Mouse (Mus musculus) heart, postnatal 36 days (tissue): ENCODE results near the gene Nectin3. TPM values are rescaled to one million over a fixed set of nuclear protein-coding genes. Genes with fewer than 3 reads are reported as not detected.
"Not testable (repeated sequence)": the region's sequence is repeated elsewhere in the genome, so short reads cannot be mapped to it uniquely, and the experiment has no call there.

ENCODE experiments used
- DNase-seq, 2 experiments: peaks; one replicate each; pipeline ENCODE4 v3.0.0; 2021 to 2022
- intact Hi-C: fragments of 180-260 bp; cut with DNase I; formaldehyde crosslinking; loops from one replicate; pipeline ENCODE4 v1.15.1; 2025
- total RNA-seq, 2 experiments: library from RNA; stranded (reverse); gene quantifications; 2 replicates each; pipeline ENCODE4 v1.2.3; 2021

Nectin3 gene
- total RNA-seq, 2 experiments from 2014 or later: 8.3 to 10.7 TPM

DNA sequence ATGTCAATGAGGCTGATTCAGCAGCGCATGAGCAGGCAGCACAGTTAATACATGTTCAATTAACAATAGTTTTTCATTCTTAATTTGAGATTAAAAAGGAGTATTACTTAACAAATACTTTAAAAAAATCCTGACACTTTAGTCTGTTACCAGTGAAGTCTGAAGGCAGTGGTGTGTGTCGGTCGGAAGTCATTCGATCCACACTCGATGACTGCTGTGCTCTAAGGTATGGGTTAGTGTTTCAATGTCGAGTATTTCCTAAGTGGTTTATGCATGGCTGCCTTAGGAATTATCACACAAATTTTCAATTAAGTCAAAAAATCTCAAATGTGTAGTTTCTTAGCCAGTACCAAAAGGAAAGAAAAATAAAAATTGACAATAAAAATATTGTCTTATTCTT is 49.3 kb downstream of the Nectin3 start:
- intact Hi-C loops: no loop called here
- no peak for DNase-seq

DNA sequence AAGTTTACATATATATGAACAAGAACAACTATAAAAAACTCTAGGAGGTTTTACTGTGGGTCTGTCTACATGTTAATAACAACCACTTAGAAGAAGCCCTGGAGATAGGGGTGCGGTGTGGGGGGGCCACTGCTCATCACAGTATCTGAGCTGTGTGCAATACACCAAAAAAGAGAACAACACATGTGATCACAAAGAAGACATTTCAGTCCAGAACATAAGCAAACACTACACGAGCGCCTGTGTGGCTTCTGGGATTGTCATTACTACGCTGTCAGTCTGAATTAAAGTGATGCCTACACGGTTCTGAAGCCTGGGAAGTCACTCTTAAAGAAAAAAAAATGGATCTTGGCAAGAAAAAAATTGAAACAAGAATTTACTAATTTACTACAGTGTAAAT is 67.0 kb downstream of the Nectin3 start:
- intact Hi-C loops: no loop called here

DNA sequence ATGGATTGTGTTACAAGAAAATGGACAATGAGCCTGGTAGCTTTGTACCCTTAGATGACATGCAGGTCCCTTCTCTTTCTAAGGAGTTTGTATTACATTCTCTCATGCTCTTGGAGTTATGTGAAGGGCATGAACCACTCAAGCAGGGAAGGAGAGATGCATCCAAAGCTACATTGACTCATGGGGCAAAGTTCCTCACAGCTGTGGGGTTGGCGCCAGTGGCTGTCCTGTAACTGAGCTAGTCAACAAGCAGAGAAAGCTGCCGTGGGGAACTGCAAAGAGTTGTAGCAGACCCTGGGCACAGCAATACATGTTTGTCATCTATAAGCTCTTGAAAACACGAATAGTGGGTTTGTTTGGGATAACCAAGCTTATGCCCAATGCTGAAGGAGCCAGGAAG is 82.1 kb downstream of the Nectin3 start:
- intact Hi-C loops: no loop called here
- no peak for DNase-seq

More for the DNA sequence above, 67.0 kb downstream of the Nectin3 start:
- DNase-seq: no peak

DNA sequence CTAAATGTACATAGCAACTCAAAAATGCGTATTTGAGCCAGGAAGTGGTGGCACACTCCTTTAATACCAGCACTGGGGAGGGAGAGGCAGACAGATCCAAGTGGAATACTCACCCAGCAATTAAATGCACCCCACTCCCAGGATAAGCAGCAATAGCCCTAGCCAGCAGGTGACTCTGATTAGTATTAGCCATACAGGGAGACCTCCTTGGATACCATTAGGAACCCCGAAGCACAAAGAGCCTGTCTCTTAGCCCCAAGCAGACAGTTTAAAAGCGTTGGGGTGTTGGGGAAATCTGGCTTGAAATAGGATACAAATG is 87.6 kb downstream of the Nectin3 start:
- intact Hi-C loops: no loop called here
- DNase-seq: no peak

DNA sequence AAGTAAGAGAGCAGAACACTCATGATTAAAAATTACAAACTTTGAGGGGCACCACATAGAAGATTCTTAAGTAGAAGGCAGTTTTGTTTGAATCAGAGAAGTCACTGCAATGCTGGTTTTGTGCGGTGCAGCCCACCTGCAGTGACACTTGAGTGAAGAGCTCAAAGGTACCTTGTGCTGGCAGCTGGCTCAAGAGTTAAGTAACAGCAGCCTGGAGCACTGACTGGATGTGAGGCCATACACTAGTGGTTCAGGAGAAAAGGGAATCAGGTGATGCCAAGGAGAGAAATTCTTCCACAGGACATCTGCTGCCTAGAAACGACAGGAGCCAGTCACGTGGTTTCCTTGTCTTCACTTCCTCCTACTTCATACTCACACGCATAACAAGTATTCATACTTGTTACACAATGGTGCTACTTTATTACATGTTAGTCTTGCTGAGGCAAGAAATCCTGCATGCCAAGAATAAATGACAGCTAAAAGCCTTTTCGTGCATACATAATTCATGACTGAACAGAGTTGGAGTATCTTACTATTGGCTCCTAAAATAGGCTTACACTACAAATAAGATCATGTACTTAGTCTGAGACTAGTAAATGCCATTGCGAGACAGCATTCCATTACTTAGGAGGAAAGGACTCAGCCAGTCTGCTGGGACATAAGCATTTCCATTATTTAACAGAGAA is 88.1 kb downstream of the Nectin3 start:
- intact Hi-C loops: no loop called here
- no peak for DNase-seq

DNA sequence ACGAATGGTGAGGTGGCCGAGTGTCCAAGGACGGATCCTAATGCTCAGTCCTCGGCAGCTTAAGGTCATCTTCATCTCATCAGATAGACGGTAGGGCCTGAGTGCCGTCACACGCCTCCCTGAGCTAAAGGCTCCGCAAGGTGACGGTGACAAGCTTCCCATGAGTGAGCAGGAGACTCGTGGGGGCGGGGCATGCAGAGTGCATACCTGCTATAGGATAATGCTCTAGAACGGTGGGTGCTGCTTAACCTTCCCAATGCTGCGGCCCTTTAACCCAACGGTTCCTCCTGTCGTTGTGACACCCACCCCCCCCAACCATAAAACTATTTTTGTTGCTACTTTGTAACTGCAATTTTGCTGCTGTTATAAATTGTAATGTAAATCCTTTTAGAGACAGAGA is 90.3 kb downstream of the Nectin3 start:
- intact Hi-C loops: no loop called here
- no peak for DNase-seq

DNA sequence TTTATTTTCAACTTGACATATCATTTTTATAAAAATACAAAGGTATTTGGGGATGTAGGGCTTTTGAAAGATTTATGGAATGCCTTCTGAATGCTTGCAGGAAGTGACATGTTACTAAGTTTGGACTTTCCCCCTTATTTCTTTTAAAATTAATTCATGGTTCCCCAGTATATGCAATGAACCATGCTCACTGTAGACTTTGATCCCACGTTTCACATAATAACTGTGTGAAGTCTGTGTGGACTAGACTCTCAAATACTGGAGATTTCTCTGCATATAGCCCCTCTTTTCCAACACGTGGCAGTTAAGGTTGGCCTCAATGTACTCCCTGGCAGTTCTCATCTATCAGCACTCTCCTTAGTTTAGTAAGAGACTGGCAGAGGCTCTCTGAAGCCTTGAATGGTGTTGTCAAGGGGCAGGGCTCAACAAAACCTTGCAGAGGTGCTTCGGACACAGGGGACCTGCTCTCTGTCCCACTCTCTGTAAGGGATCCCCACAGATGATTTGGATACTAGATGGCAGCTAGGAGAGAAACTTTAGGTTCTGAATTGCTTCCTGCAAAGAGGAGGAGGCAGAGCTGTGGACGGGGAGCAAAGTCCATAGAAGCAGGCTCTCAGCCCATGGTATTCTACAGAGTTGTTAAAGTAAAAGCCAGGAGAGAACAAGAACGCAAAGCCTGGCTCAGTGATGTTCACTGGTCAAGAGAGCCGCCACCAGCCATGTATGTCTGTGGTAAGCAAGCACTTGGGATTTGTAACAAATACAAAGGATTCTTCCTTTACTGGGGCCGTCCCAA is 91.3 kb downstream of the Nectin3 start:
- no peak for DNase-seq
- intact Hi-C loops: no loop called here

DNA sequence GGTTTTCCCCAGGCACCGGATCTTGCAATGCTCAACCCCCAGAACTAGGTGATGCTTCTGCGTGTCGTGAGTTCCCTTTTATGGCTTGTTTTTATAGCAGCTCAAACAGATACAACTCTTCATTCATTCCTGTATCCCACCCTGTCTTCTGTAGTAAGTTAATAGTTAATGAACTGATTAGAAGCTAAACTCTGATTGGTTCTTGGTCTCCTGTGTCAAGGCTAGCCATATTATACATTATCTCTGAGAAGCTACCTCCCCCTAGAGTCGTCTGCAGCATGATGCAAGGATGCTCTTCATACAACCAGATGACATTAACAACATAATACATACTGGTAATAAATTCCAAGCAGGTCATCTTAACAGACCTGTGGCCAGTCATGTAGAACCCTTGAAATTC is 100.4 kb downstream of the Nectin3 start:
- no peak for DNase-seq
- intact Hi-C loops: no loop called here

DNA sequence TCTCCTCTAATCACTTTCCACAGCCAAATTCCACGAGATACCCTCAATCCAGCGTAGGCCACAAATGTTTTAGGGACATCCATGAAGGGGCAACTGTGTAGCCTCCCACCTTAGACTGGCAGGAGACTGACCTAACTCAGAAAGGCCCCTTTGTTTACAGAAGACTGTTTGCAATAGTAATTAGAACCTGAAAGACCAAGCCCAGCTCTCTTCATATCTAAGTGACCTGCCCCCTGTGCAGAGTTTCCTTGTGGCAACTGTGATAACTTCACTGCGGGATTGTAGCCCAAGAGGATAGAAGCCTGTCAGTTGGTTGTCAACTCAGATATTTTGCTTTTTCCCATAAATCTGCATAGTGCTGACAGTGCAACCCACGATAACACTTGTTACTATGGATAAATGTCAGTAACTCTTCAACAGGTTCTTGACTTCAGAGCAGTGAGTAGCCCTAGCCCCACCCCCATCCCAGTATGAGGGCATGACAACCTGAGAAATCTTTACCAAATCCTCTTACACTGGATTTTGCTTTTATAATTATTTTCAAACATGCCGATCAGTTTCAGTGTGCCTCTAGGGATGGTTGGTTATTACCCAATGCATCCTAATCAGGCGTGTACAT is 108.8 kb downstream of the Nectin3 start:
- DNase-seq: no peak
- intact Hi-C loops: no loop called here

DNA sequence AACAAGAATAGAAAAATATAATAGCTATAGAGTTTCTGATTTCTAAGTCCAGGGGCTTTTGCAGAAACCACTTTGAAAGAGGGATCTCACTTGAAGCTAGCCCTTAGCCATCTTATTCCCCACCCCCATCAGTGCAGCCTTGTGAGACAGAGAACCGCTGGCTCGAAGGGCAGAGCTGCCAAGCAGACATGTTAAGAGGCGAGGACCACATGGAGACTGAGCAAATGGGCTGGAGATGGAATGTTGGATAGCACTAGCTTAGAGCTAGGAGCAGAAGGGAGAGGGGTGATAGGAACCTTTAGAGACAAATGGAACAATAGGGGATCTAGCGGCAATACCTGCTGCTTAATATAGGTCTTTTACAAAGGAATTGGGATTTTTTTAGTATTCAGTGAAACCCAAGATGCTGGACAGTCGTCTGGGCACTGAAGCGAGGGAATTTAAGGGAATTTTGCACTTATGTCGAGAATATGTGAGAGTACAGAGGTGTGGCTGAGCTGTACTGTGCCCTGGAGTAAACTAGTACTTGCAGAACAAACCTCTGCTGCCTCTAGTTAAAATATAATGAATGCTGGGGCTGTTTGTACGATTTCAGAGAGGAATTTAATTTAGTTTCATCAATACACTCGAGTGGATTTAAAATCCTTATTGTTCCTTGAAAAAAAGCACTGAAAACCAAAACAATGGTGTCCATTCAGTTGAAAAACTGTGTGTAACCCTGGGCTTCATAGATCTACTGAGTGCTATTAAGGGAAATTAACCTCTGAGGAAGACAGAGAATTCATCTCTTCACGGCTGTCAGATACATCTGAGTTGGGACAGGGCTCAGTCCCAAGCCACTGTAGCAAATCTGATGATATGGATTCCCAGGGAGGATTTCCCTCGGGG is 109.6 kb downstream of the Nectin3 start:
- intact Hi-C loops: no loop called here

DNA sequence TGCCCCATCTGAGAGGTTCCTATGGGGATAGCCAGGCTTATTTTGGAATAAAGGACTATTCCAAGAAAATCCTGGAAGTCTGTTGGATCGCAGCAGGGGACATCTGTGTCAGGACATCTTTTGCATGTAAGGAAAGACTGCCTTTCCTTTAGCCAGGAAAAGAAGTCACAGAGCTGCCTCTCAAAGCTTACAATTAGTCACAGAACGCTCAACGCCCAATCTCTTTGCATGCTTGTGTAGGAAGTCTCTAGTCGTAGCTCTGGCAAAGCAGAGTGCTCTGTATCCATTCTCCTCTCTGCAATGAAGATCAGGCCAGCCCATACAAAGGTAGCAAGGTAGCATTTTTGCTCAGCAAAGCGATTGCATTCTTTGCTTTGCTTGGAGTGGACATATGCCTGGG is 114.0 kb downstream of the Nectin3 start:
- intact Hi-C loops: no loop called here
- no peak for DNase-seq

More for the DNA sequence above, 109.6 kb downstream of the Nectin3 start:
- DNase-seq: no peak

DNA sequence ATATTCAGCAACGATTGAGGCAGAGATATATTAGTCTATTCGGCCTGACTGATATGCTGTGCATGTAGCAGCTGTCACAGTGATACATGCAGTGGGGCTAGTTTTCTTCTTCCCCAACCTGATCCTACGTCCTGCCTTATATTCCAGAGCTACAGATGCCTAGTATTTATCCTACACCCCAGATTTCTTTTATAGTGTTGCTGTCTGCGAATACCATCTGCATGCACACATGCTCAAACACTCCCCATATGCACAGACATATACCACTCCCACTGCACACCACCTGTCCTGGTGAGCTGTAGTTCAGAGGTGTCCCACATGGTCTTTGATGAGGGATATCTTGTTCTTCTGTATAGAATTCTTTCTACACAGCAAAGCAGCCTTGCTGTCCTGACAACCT is 115.0 kb downstream of the Nectin3 start:
- intact Hi-C loops: no loop called here
- no peak for DNase-seq

DNA sequence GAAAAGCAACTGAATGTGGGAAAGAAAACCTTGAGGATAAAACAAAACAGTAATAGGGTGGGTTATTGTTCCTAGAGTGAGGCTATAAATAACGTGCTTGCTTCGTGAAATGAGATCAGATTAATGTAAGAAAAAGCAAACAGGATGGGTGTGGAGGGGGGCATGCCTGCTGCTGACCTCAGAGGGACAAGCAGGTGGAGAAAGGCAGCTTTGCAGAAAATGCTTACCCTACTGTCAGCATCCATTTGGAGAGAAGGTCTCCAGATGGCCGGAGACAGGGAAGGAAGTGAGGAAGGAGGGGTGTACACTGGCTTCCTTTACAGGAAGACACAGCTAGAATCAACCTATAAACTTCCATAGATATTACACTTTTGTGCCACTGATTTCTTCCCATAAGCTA is 121.8 kb downstream of the Nectin3 start:
- intact Hi-C loops: no loop called here
- no peak for DNase-seq

DNA sequence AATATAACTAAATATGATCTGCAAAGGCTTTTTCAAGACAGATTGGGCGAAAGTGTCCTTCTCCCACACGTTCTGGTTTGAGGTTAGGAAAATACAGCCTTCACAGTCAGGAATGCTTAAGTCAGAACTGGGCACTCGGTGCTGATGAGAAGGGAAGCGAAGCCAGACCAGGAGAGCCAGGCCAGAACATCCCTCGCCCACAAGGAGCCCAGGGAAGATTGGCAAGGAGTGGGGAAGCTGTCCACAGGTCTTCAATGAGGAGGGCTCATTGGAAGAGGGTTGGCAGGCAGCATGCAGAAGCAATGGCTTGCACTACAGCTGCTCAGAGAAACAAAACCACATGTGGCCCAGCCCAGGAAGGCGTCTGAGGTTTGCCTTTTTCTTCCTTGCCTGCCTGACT is 136.3 kb downstream of the Nectin3 start:
- DNase-seq: no peak
- intact Hi-C loops: no loop called here

DNA sequence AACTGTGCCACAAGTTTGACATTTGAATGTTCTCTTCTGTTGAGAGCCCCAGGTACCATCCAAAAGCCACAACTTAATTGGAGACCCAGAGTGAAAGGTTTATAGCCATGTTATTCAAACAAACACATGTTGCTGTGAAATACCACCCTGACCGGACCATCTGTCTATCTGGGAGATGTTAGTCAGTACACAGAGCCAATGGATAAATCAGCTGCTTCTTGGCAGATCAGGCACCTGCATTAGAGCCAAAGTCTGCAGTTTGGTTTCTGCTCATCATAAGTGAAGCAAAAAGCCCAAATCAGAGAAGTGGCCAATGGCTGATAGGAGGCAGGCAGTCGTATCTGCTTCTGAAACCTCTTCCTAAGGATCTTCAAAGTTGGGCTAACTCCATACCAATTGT is 140.7 kb downstream of the Nectin3 start:
- intact Hi-C loops, DNase-seq: not testable (repeated sequence)

DNA sequence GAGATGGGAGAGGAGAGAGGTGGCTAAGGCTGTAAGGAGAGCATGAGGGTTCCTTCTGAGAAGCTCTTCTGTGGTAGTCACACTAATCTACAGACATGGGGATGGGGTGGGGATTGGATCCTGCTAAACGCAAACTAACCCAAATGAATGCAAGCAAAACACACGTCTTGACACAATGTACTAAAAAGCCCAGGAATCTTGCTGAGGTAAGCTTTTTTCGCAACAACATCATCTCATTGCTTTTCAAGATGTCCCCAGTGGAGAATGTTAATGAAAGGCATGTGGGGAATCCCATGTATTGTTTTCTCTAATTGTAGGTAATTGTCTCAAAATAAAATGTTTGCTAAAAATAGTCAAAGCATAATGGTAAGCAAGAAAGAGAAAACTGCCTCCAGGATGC is 141.7 kb downstream of the Nectin3 start:
- intact Hi-C loops: no loop called here

More for the DNA sequence above, 141.7 kb downstream of the Nectin3 start:
- DNase-seq: no peak
